Mouse (Mus musculus) spleen, adult 12 weeks (tissue): ENCODE measurements around the gene Gm49601.

Experiments
- DNase-seq: peaks from one replicate; pipeline ENCODE4 v3.0.0; 2022; ENCODE audit warnings: low spot score

Gm49601 gene

GRCm38 (mm10) chr16:18626376-18626878 lies at the start of gene Gm49601:
Gm49601 (minus strand) TSS chr16:18626427.
- DNase-seq = peak; percentile 59

- no peak for DNase-seq
Measured at GRCm38 (mm10) chr16:18673005-18673404, 46.8 kb upstream of the Gm49601 start.

GRCm38 (mm10) chr16:18672027-18672426 lies 45.8 kb upstream of the Gm49601 start:
- no peak for DNase-seq

- DNase-seq = no peak
Measured at GRCm38 (mm10) chr16:18669914-18670313, 43.7 kb upstream of the Gm49601 start.

GRCm38 (mm10) chr16:18658597-18658996 lies 32.4 kb upstream of the Gm49601 start:
- no peak for DNase-seq

GRCm38 (mm10) chr16:18655372-18656098 lies 29.3 kb upstream of the Gm49601 start:
- no peak for DNase-seq

- DNase-seq = no peak
Measured at GRCm38 (mm10) chr16:18653290-18654160, 27.3 kb upstream of the Gm49601 start.

- DNase-seq = no peak
Measured at GRCm38 (mm10) chr16:18649126-18649525, 22.9 kb upstream of the Gm49601 start.

- no peak for DNase-seq
Measured at GRCm38 (mm10) chr16:18645329-18645728, 19.1 kb upstream of the Gm49601 start.

- DNase-seq = no peak
Measured at GRCm38 (mm10) chr16:18644485-18644884, 18.3 kb upstream of the Gm49601 start.

GRCm38 (mm10) chr16:18643406-18643998 lies 17.3 kb upstream of the Gm49601 start:
- DNase-seq = no peak

- DNase-seq = no peak
Measured at GRCm38 (mm10) chr16:18642897-18643296, 16.7 kb upstream of the Gm49601 start.

GRCm38 (mm10) chr16:18642291-18642690 lies 16.1 kb upstream of the Gm49601 start:
- no peak for DNase-seq

GRCm38 (mm10) chr16:18639382-18639929 lies 13.2 kb upstream of the Gm49601 start:
- DNase-seq = no peak

GRCm38 (mm10) chr16:18638396-18638795 lies 12.2 kb upstream of the Gm49601 start:
- DNase-seq = no peak

- DNase-seq = no peak
Measured at GRCm38 (mm10) chr16:18636804-18637203, 10.6 kb upstream of the Gm49601 start.

GRCm38 (mm10) chr16:18636401-18636800 lies 10.2 kb upstream of the Gm49601 start:
- no peak for DNase-seq

GRCm38 (mm10) chr16:18633333-18633732 lies 7.1 kb upstream of the Gm49601 start:
- DNase-seq = no peak

GRCm38 (mm10) chr16:18632816-18633215 lies 6.6 kb upstream of the Gm49601 start:
- DNase-seq = no peak

GRCm38 (mm10) chr16:18632059-18632458 lies 5.8 kb upstream of the Gm49601 start:
- no peak for DNase-seq

GRCm38 (mm10) chr16:18631141-18631540 lies 4.9 kb upstream of the Gm49601 start:
- no peak for DNase-seq

- no peak for DNase-seq
Measured at GRCm38 (mm10) chr16:18630291-18630690, 4.1 kb upstream of the Gm49601 start.
